Mouse (Mus musculus) heart, postnatal 0 days (tissue): Measurements from ENCODE around the gene Sash1.

ENCODE experiments used
- CTCF ChIP-seq: IDR thresholded peaks from 2 replicates; pipeline ENCODE4 v1.5.1; 2016; ENCODE audit warnings: antibody characterized with exemption, control low read depth, low read depth
- EP300 ChIP-seq: IDR thresholded peaks from 2 replicates; pipeline ENCODE4 v1.6.1; 2016; ENCODE audit warnings: antibody characterized with exemption, low read depth

GRCm38 (mm10) chr10:8797826-8798225 lies 88.0 kb downstream of the Sash1 start:
- TF ChIP-seq CTCF (no peak), EP300 (no peak)
